Mouse (Mus musculus): ENCODE results near the gene Dennd2c. TPM values are rescaled to one million over a fixed set of nuclear protein-coding genes. Genes with fewer than 3 reads are reported as not detected.

Dennd2c gene
- polyA plus RNA-seq, 1 experiment from 2014 or later: 11.9 TPM

DNA sequence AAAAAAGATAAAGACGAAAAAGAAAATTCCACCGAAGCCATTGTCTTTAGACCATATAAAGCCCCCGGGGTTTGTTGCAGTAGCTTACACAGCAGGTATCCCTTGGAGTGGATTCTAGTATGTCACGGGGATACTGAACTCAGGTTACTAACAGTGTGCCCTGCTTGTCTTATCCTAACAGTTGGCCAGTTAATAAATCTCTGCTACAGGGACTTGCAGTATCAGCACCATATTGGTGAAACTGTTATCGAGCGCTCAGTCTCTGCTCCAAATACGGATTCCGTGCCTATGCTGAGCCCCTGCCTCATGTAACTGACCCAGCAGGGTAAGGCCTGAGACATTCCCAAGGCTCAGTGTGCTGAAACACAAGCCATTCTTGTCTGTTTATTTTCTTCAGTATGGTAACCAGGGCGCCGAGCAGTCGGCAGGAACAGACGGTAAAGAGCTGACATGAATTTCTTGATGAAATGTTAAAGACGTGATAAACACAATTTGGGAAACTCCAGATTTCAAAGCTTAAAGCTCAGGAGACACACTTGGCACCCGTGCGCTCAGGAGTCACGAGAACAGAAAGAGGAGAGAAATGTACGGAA is 20.4 kb upstream of the Dennd2c start:
- no peak for ATAC-seq (ENCODE audit: insufficient number of reproducible peaks, insufficient read depth, low FRiP score, low TSS enrichment, low read depth)

DNA sequence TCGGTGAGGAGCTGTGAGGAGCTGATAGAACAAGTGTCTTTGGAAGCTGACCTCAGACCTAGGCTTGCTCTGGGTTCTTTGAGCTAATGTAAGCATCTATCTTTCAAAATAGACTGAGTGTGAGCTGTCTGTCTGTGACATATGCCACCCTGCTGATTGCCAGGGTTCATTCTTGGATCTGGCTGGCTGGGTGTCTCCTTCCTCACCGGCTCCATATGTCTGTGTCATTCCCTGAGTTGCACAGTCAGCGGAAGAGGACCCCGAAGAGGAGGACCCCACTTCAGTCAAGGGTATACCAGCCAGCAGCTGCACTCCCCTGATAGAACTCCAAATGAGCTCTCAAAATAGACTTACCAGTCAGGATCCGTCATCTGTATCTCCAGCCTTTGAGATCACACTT is 19.6 kb upstream of the Dennd2c start:
- no peaks in the 10 kb centered on the region for H3K9me3 ChIP-seq
- H3K36me3 ChIP-seq: no peaks in the 10 kb centered on the region
- WGBS: 82% methylated on average over 5 of the region's 5 CpGs
- H3K9ac ChIP-seq: no peak overlapping the region
- no peaks in the 10 kb centered on the region for H3K27me3 ChIP-seq
- ATAC-seq (ENCODE audit: insufficient number of reproducible peaks, insufficient read depth, low FRiP score, low TSS enrichment, low read depth): no peak
- H3K4me2 ChIP-seq: no peak overlapping the region
- H3K27ac ChIP-seq: no peak overlapping the region
- H3K4me1 ChIP-seq: no peaks in the 10 kb centered on the region
- H3K4me3 ChIP-seq: no peak overlapping the region

More for the DNA sequence above, 20.4 kb upstream of the Dennd2c start:
- Histone ChIP-seq H3K4me1 (no peaks in the 10 kb centered on the region), H3K27me3 (no peaks in the 10 kb centered on the region), H3K4me2 (no peak overlapping the region), H3K9ac (no peak overlapping the region), H3K9me3 (no peaks in the 10 kb centered on the region), H3K27ac (no peak overlapping the region), H3K36me3 (no peaks in the 10 kb centered on the region), H3K4me3 (no peak overlapping the region)
- 84% methylated on average over 17 of the region's 17 CpGs for WGBS

DNA sequence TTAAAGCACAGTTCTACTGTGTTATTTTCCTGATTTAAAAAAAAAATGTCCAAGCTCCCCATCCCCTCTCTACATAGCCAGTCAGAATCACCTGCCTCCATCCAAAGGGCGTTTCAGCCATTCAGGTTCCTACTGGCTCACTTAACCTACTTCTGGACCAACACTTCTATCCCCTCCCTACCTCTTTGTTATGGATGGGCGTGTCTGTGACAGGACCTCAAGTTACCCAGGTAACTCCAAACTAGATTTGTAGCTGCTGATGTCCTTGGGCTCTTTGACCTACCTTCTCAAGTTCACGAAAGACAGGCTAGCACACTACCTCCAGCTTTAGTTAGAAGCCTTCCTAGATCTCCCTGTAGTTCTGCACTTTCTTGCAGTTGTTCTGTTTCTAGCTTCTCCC is 16.4 kb upstream of the Dennd2c start:
- no peak overlapping the region for H3K4me2 ChIP-seq
- 81% methylated on average over 3 of the region's 3 CpGs for WGBS
- ATAC-seq (ENCODE audit: insufficient number of reproducible peaks, insufficient read depth, low FRiP score, low TSS enrichment, low read depth): no peak

GRCm38 (mm10) chr3:103091753-103092152 is 10.7 kb upstream of the Dennd2c start:
- Histone ChIP-seq H3K36me3 (no peaks in the 10 kb centered on the region), H3K4me2 (no peak overlapping the region), H3K4me3 (no peak overlapping the region), H3K27me3 (no peaks in the 10 kb centered on the region), H3K27ac (no peak overlapping the region), H3K4me1 (no peaks in the 10 kb centered on the region), H3K9me3 (no peaks in the 10 kb centered on the region), H3K9ac (no peak overlapping the region)
- WGBS: 100% methylated on average over 2 of the region's 2 CpGs
- ATAC-seq (ENCODE audit: insufficient number of reproducible peaks, insufficient read depth, low FRiP score, low TSS enrichment, low read depth): no peak

More for the DNA sequence above, 16.4 kb upstream of the Dennd2c start:
- H3K27ac ChIP-seq: no peak overlapping the region
- no peak overlapping the region for H3K9ac ChIP-seq
- no peak overlapping the region for H3K4me3 ChIP-seq
- no peaks in the 10 kb centered on the region for H3K27me3 ChIP-seq
- H3K4me1 ChIP-seq: no peaks in the 10 kb centered on the region
- H3K9me3 ChIP-seq: no peaks in the 10 kb centered on the region
- no peaks in the 10 kb centered on the region for H3K36me3 ChIP-seq

GRCm38 (mm10) chr3:103098662-103099061 is 3.7 kb upstream of the Dennd2c start:
- no peak for ATAC-seq (ENCODE audit: insufficient number of reproducible peaks, insufficient read depth, low FRiP score, low TSS enrichment, low read depth)
- Histone ChIP-seq H3K4me2 (no peak overlapping the region), H3K36me3 (no peaks in the 10 kb centered on the region), H3K9ac (no peak overlapping the region), H3K27me3 (no peaks in the 10 kb centered on the region), H3K4me3 (no peak overlapping the region), H3K9me3 (no peaks in the 10 kb centered on the region), H3K4me1 (0 out of 2 replicates have a peak, but pooled peaks cover 7% of the 10 kb centered on the region), H3K27ac (no peak overlapping the region)
- 78% methylated on average over 23 of the region's 23 CpGs for WGBS

DNA sequence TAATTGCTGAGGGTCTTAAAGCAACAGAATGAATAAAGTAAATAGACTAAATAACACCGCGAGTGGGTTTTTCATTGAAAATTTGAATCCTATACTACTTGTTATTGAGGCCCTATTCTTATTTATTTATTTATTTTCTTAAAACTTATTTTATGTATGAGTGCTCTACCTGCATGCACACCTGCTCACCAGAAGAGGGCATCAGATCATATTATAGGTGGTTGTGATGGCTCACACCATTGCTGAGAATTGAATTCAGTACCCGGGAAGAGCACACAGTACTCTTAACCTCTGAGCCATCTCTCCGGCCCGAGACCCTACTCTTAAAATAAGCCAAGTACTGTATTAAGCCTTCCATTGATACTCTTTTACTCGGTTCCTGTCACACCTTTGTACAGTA is 2.7 kb upstream of the Dennd2c start:
- no peak for ATAC-seq (ENCODE audit: insufficient number of reproducible peaks, insufficient read depth, low FRiP score, low TSS enrichment, low read depth)
- no peak overlapping the region for H3K4me3 ChIP-seq
- no peaks in the 10 kb centered on the region for H3K9me3 ChIP-seq
- no peaks in the 10 kb centered on the region for H3K36me3 ChIP-seq
- H3K9ac ChIP-seq: no peak overlapping the region
- WGBS: 82% methylated on average over 6 of the region's 6 CpGs
- no peak overlapping the region for H3K4me2 ChIP-seq
- H3K27me3 ChIP-seq: no peaks in the 10 kb centered on the region
- no peak overlapping the region for H3K27ac ChIP-seq
- H3K4me1 ChIP-seq: 0 out of 2 replicates have a peak, but pooled peaks cover 7% of the 10 kb centered on the region

DNA sequence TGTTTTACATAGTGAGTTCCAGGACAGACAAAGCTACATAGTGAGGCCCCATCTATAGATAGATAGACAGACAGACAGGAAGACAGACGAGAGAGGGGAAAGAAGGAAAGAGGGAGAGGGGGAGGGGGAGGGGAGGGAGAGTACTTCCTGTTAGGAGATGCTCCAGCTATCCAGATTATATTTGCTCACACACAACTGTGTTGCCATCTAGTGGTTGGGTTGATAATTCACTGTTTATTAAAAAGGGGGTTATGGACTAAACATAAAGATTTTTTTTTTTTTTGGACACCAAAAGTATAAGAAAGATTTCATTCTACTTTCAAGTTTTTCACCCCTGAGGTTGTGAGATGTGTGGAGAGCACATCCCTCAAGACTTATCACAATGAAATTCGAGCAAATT is 1.7 kb upstream of the Dennd2c start:
- Histone ChIP-seq H3K9me3 (no peaks in the 10 kb centered on the region), H3K4me1 (0 out of 2 replicates have a peak, but pooled peaks cover 7% of the 10 kb centered on the region), H3K27ac (no peak overlapping the region), H3K36me3 (no peaks in the 10 kb centered on the region), H3K9ac (no peak overlapping the region), H3K4me3 (no peak overlapping the region), H3K4me2 (no peak overlapping the region), H3K27me3 (no peaks in the 10 kb centered on the region)
- ATAC-seq (ENCODE audit: insufficient number of reproducible peaks, insufficient read depth, low FRiP score, low TSS enrichment, low read depth): no peak
- WGBS: 47% methylated on average over 2 of the region's 2 CpGs

GRCm38 (mm10) chr3:103101194-103101593 is 1.2 kb upstream of the Dennd2c start:
- Histone ChIP-seq H3K27ac (no peak overlapping the region), H3K9ac (no peak overlapping the region), H3K36me3 (no peaks in the 10 kb centered on the region), H3K4me1 (0 out of 2 replicates have a peak, but pooled peaks cover 7% of the 10 kb centered on the region), H3K9me3 (no peaks in the 10 kb centered on the region), H3K4me3 (no peak overlapping the region), H3K27me3 (no peaks in the 10 kb centered on the region), H3K4me2 (no peak overlapping the region)
- 65% methylated on average over 5 of the region's 5 CpGs for WGBS
- ATAC-seq (ENCODE audit: insufficient number of reproducible peaks, insufficient read depth, low FRiP score, low TSS enrichment, low read depth): no peak

DNA sequence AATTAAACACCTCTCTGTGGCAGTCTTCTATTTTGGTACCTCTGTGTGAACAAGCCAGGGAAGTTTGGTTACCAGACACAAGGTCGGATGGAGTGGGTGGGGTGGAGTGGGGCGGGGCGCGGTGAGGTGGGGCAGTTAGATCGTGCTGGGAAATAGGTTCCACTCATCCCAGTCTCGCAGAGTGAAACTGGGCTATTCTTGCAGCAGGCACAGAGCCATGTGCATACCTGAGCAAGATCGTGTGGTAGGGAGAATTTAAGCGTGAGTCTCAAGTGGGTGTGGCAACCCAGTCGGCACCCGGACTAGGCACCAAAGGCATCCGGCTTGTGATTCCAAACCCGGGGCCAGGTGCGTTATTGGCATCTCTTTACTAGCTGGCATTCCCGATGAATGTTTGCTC is 495 bp upstream of the Dennd2c start:
- WGBS: 2% methylated on average over 14 of the region's 14 CpGs
- Histone ChIP-seq H3K9me3 (no peaks in the 10 kb centered on the region), H3K27me3 (no peaks in the 10 kb centered on the region), H3K9ac (peak overlapping the region; percentile 88), H3K27ac (peak overlapping the region; percentile 91), H3K4me2 (peak overlapping the region; percentile 81), H3K4me1 (0 out of 2 replicates have a peak, but pooled peaks cover 7% of the 10 kb centered on the region), H3K4me3 (peak overlapping the region; percentile 82), H3K36me3 (no peaks in the 10 kb centered on the region)
- ATAC-seq (ENCODE audit: insufficient number of reproducible peaks, insufficient read depth, low FRiP score, low TSS enrichment, low read depth): peak; percentile 43; the same call in 1 of the 2 replicates

GRCm38 (mm10) chr3:103107565-103108240 is 5.3 kb downstream of the Dennd2c start:
- H3K4me1 ChIP-seq: peaks cover 15% of the 10 kb centered on the region
- H3K9me3 ChIP-seq: no peaks in the 10 kb centered on the region
- ATAC-seq (ENCODE audit: insufficient number of reproducible peaks, insufficient read depth, low FRiP score, low TSS enrichment, low read depth): no peak
- H3K4me3 ChIP-seq: no peak overlapping the region
- no peak overlapping the region for H3K27ac ChIP-seq
- no peaks in the 10 kb centered on the region for H3K27me3 ChIP-seq
- no peak overlapping the region for H3K9ac ChIP-seq
- 89% methylated on average over 7 of the region's 7 CpGs for WGBS
- H3K4me2 ChIP-seq: no peak overlapping the region
- no peaks in the 10 kb centered on the region for H3K36me3 ChIP-seq

DNA sequence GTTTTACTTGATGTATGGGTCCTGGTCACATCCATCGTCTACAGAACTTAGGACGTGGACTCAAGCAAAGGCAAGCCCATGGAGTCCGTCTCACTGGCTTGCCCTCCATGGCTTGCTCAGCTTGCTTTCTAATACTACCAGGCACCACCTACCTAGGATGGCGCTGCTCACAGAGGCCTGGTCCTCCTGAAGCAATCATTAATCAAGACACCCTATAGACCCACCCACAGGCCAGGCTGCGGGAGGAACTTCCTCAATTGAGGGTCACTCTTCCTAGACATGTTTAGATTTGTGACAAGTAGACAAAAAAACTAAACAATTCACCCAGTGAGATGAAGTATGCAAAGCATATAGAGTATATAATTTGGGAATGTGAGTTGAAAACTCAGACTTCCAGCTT is 9.8 kb downstream of the Dennd2c start:
- 92% methylated on average over 5 of the region's 5 CpGs for WGBS
- Histone ChIP-seq H3K9ac (no peak overlapping the region), H3K4me3 (no peak overlapping the region)

GRCm38 (mm10) chr3:103123636-103124035 is 21.2 kb downstream of the Dennd2c start:
- H3K9me3 ChIP-seq: no peaks in the 10 kb centered on the region
- H3K36me3 ChIP-seq: no peaks in the 10 kb centered on the region
- H3K27me3 ChIP-seq: no peaks in the 10 kb centered on the region
- H3K4me3 ChIP-seq: no peak overlapping the region
- H3K27ac ChIP-seq: no peak overlapping the region
- no peak overlapping the region for H3K9ac ChIP-seq
- H3K4me1 ChIP-seq: no peaks in the 10 kb centered on the region; the same call in 1 of the 2 replicates
- WGBS: 77% methylated on average over 3 of the region's 3 CpGs
- ATAC-seq (ENCODE audit: insufficient number of reproducible peaks, insufficient read depth, low FRiP score, low TSS enrichment, low read depth): no peak
- H3K4me2 ChIP-seq: no peak overlapping the region

More for the DNA sequence above, 9.8 kb downstream of the Dennd2c start:
- ATAC-seq (ENCODE audit: insufficient number of reproducible peaks, insufficient read depth, low FRiP score, low TSS enrichment, low read depth): no peak
- Histone ChIP-seq H3K27me3 (no peaks in the 10 kb centered on the region), H3K36me3 (no peaks in the 10 kb centered on the region), H3K4me2 (no peak overlapping the region), H3K4me1 (peaks cover 15% of the 10 kb centered on the region), H3K9me3 (no peaks in the 10 kb centered on the region), H3K27ac (no peak overlapping the region)

Data from embryonic facial prominence, embryonic 13.5 days (tissue).